In genomic region chr9:101078579-101078978, GRCm38 (mm10) we compare ENCODE assay signal across 7 mouse cellular contexts. TPM values are rescaled to one million over a fixed set of nuclear protein-coding genes. Genes with fewer than 3 reads are reported as not detected.
DNase-seq lines count a peak whose midpoint lies in the region; ATAC-seq and TF ChIP-seq lines count a peak whose summit lies in the region.

No protein-coding gene starts in this region.

- ATAC-seq in embryonic facial prominence, embryonic 12.5 days (ENCODE audit: insufficient number of reproducible peaks, insufficient read depth, low FRiP score, low TSS enrichment), result no peak
- ATAC-seq in intestine, postnatal 0 days, result no peak
- no peak for ATAC-seq in neural tube, embryonic 15.5 days (ENCODE audit: low FRiP score)

- WGBS in lung, adult 2 months, result 52% methylated on average over 4 of the region's 4 CpGs
- WGBS in embryonic facial prominence, embryonic 12.5 days, result 70% methylated on average over 4 of the region's 4 CpGs
- 74% methylated on average over 4 of the region's 4 CpGs for WGBS in intestine, postnatal 0 days
- WGBS in neural tube, embryonic 15.5 days, result 46% methylated on average over 4 of the region's 4 CpGs

- H3K9ac ChIP-seq in embryonic facial prominence, embryonic 12.5 days, result no peak overlapping the region
- H3K9ac ChIP-seq in intestine, postnatal 0 days (ENCODE audit: low read depth, low read length), result no peak overlapping the region
- H3K9ac ChIP-seq in neural tube, embryonic 15.5 days (replicated peaks), result no peak overlapping the region

- TF ChIP-seq POLR2A in lung, adult 2 months (IDR thresholded peaks at IDR 0.05; ENCODE audit: borderline replicate concordance, extremely low read depth, low read depth, low read length), result no peak

- no peak overlapping the region for H3K27ac ChIP-seq in embryonic facial prominence, embryonic 12.5 days
- no peak overlapping the region for H3K27ac ChIP-seq in intestine, postnatal 0 days (ENCODE audit: low read depth, low read length)
- no peak overlapping the region for H3K27ac ChIP-seq in neural tube, embryonic 15.5 days (replicated peaks)

- no peaks in the 10 kb centered on the region for H3K9me3 ChIP-seq in embryonic facial prominence, embryonic 12.5 days
- no peaks in the 10 kb centered on the region for H3K9me3 ChIP-seq in intestine, postnatal 0 days (ENCODE audit: control insufficient read depth)
- no peaks in the 10 kb centered on the region for H3K9me3 ChIP-seq in neural tube, embryonic 15.5 days (replicated peaks)

- no peaks in the 10 kb centered on the region for H3K27me3 ChIP-seq in embryonic facial prominence, embryonic 12.5 days
- no peaks in the 10 kb centered on the region for H3K27me3 ChIP-seq in intestine, postnatal 0 days (replicated peaks; ENCODE audit: control insufficient read depth, insufficient read depth, low read length)
- H3K27me3 ChIP-seq in neural tube, embryonic 15.5 days (replicated peaks), result no peaks in the 10 kb centered on the region

- DNase-seq in lung, adult 2 months, result no peak
- DNase-seq in lung, postnatal 36 days, result no peak
- no peak for DNase-seq in layer of hippocampus, adult 11-12 months (ENCODE audit: low spot score)
- DNase-seq in frontal cortex, postnatal 36 days (ENCODE audit: low spot score in 2 of 2), result no peak

- H3K4me3 ChIP-seq in lung, adult 2 months (replicated peaks; ENCODE audit: extremely low read depth, low read depth, low read length), result peak overlapping the region; percentile 6
- H3K4me3 ChIP-seq in embryonic facial prominence, embryonic 12.5 days, result peak overlapping the region; percentile 22; the same call in 1 of the 2 replicates
- peak overlapping the region; percentile 19 for H3K4me3 ChIP-seq in intestine, postnatal 0 days (ENCODE audit: low read depth, low read length)
- H3K4me3 ChIP-seq in neural tube, embryonic 15.5 days (replicated peaks), result peak overlapping the region; percentile 15

- H3K4me2 ChIP-seq in embryonic facial prominence, embryonic 12.5 days (replicated peaks), result peak overlapping the region; percentile 46
- H3K4me2 ChIP-seq in intestine, postnatal 0 days (replicated peaks; ENCODE audit: low read depth), result peak overlapping the region; percentile 83
- peak overlapping the region; percentile 87 for H3K4me2 ChIP-seq in neural tube, embryonic 15.5 days

- peaks cover 22% of the 10 kb centered on the region for H3K4me1 ChIP-seq in lung, adult 2 months (ENCODE audit: control insufficient read depth, insufficient read depth, low read length)
- peaks cover 20% of the 10 kb centered on the region for H3K4me1 ChIP-seq in embryonic facial prominence, embryonic 12.5 days
- peaks cover 8% of the 10 kb centered on the region; the same call in 1 of the 2 replicates for H3K4me1 ChIP-seq in intestine, postnatal 0 days (replicated peaks; ENCODE audit: control insufficient read depth, insufficient read depth, low read length)
- H3K4me1 ChIP-seq in neural tube, embryonic 15.5 days, result peaks cover 45% of the 10 kb centered on the region

- no peak for TF ChIP-seq CTCF in lung, adult 2 months (IDR thresholded peaks at IDR 0.05; ENCODE audit: insufficient read depth, low read length)
- no peak for TF ChIP-seq CTCF in intestine, postnatal 0 days (IDR thresholded peaks at IDR 0.05; ENCODE audit: low read depth)

- 0 out of 2 replicates have a peak, but pooled peaks cover 2% of the 10 kb centered on the region for H3K36me3 ChIP-seq in embryonic facial prominence, embryonic 12.5 days
- H3K36me3 ChIP-seq in intestine, postnatal 0 days (ENCODE audit: control insufficient read depth, insufficient read depth), result no peaks in the 10 kb centered on the region
- H3K36me3 ChIP-seq in neural tube, embryonic 15.5 days, result no peaks in the 10 kb centered on the region

RNA-seq across cellular contexts. Expression of gene Msl2, which starts 4.7 kb away (rescaled TPM):
- 28.4 and 33.4 TPM in 2 replicates for polyA plus RNA-seq in lung, adult 2 months (2012; rRNA removed)
- polyA plus RNA-seq in embryonic facial prominence, embryonic 12.5 days (2016; fragmentation: Nextera tagmentation; extraction: Ambion mirVana), result 9.8 and 10.4 TPM in 2 replicates
- polyA plus RNA-seq in intestine, postnatal 0 days (2015; fragmentation: Nextera tagmentation; extraction: Ambion mirVana), result 4.6 and 5.6 TPM in 2 replicates
- 3.9 TPM in 2 replicates for polyA plus RNA-seq in neural tube, embryonic 15.5 days (2015; fragmentation: Nextera tagmentation; extraction: Ambion mirVana)

RNA-seq across cellular contexts. Expression of gene Pccb, which starts 43.9 kb away (rescaled TPM):
- polyA plus RNA-seq in lung, adult 2 months (2012; rRNA removed), result 50.1 and 63.8 TPM in 2 replicates
- 20.2 and 21.0 TPM in 2 replicates for polyA plus RNA-seq in embryonic facial prominence, embryonic 12.5 days (2016; fragmentation: Nextera tagmentation; extraction: Ambion mirVana)
- polyA plus RNA-seq in intestine, postnatal 0 days (2015; fragmentation: Nextera tagmentation; extraction: Ambion mirVana), result 30.4 and 31.2 TPM in 2 replicates
- polyA plus RNA-seq in neural tube, embryonic 15.5 days (2015; fragmentation: Nextera tagmentation; extraction: Ambion mirVana), result 25.4 and 27.0 TPM in 2 replicates
